Mouse (Mus musculus) forebrain, embryonic 15.5 days (tissue): ENCODE results near the gene Clec16a. TPM values are rescaled to one million over a fixed set of nuclear protein-coding genes. Genes with fewer than 3 reads are reported as not detected.

Source experiments
- ATAC-seq: fragments of 200-750 bp; cut with Nextera tagmentation; replicated peaks from 2 replicates; pipeline ENCODE4 v1.8.0; 2017; ENCODE audit warnings: mild to moderate bottlenecking, moderate TSS enrichment, moderate library complexity
- H3K27ac ChIP-seq: fragments of 300-500 bp; sonication (generic); replicated peaks from 2 replicates; pipeline ENCODE4 v1.5.1; 2015; ENCODE audit warnings: mild to moderate bottlenecking, inconsistent platforms
- H3K27me3 ChIP-seq: fragments of 300-500 bp; sonication (generic); 2 replicates; pipeline ENCODE4 v1.6.1; 2015; ENCODE audit warnings: inconsistent platforms
- H3K36me3 ChIP-seq: fragments of 300-500 bp; sonication (generic); 2 replicates; pipeline ENCODE4 v1.6.1; 2015; ENCODE audit warnings: mild to moderate bottlenecking, inconsistent platforms
- H3K4me1 ChIP-seq: fragments of 300-500 bp; sonication (generic); 2 replicates; pipeline ENCODE4 v1.6.1; 2015; ENCODE audit warnings: inconsistent platforms
- H3K4me2 ChIP-seq: fragments of 300-500 bp; sonication (generic); replicated peaks from 2 replicates; pipeline ENCODE4 v1.6.1; 2015; ENCODE audit warnings: mild to moderate bottlenecking, inconsistent platforms
- H3K4me3 ChIP-seq: fragments of 300-500 bp; sonication (generic); 2 replicates; pipeline ENCODE4 v1.5.1; 2015; ENCODE audit warnings: mild to moderate bottlenecking, inconsistent platforms
- H3K9ac ChIP-seq: fragments of 300-500 bp; sonication (generic); replicated peaks from 2 replicates; pipeline ENCODE4 v1.6.1; 2015; ENCODE audit warnings: mild to moderate bottlenecking, inconsistent platforms
- H3K9me3 ChIP-seq: fragments of 300-500 bp; sonication (generic); 2 replicates; pipeline ENCODE4 v1.6.1; 2016; ENCODE audit warnings: inconsistent platforms
- WGBS: fragments of 180-500 bp; shearing (Covaris S2); methylation state at CpG from one replicate; pipeline ENCODE4 v1.1.7; 2015; ENCODE audit warnings: mixed read lengths; 5-methylcytosine and 5-hydroxymethylcytosine counted together
- polyA plus RNA-seq: library from polyadenylated mRNA; unstranded; fragments of >200 nt; fragmentation: Nextera tagmentation; extraction: Ambion mirVana; gene quantifications from 2 replicates; pipeline ENCODE4 v1.2.1, GENCODE M21; 2015

The Clec16a gene
- polyA plus RNA-seq, 1 experiment from 2014 or later: 77.1 TPM

DNA sequence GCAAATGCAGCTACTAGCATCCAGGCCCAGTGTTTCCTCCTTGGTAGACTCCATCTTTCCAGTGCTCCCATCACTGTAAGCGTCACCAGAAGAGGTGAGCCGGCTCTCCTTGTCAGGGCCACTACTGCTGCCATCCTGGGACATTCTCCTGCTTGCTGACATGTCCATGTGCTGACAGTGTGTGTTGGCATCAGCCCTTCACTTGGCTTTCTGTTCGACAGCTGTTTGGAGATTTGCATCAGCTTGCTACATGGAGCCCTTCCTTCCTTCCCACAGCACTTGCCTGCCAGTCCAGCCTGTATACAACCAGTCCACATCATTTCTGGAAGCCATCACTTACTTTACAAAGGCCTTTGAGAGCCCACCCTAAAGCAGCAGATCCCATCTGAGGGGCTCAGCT is 193.7 kb downstream of the Clec16a start:
- H3K27ac ChIP-seq: no peak overlapping the region
- H3K9ac ChIP-seq: no peak overlapping the region
- no peaks in the 10 kb centered on the region for H3K36me3 ChIP-seq
- no peak overlapping the region for H3K4me2 ChIP-seq
- H3K4me1 ChIP-seq: no peaks in the 10 kb centered on the region
- no peak overlapping the region for H3K4me3 ChIP-seq
- no peak for ATAC-seq
- H3K9me3 ChIP-seq: no peaks in the 10 kb centered on the region
- no peaks in the 10 kb centered on the region for H3K27me3 ChIP-seq
- 88% methylated on average over 3 of the region's 3 CpGs for WGBS

DNA sequence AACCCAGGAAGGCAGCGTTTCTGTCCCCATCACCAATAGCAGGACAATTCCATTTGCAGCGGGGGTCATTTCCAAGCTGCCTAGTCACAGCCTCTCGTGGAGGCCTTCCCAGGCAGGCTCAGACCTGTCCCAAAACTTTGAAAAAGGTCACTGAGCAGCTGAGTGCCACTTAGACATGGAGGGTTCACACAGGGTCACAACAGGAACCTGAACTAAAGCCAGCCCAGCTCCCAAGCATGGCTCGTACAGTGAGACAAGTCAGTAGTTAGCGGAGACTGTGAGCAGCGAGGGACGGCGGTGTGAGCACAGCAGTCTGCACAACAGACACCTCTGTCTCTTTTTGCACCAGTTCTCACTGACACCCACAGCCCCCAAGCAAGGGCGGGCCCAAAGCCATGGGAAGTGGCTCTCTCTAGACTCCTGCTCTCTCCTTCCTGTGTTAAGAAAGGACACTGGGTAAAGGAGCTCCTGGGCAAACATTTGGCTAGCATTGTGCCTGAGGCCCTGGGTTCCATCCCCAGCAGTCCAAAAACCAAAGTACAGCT is 194.8 kb downstream of the Clec16a start:
- Histone ChIP-seq H3K27me3 (no peaks in the 10 kb centered on the region), H3K4me3 (no peak overlapping the region), H3K4me1 (no peaks in the 10 kb centered on the region), H3K36me3 (no peaks in the 10 kb centered on the region), H3K9ac (no peak overlapping the region), H3K4me2 (no peak overlapping the region), H3K27ac (no peak overlapping the region), H3K9me3 (no peaks in the 10 kb centered on the region)
- ATAC-seq: no peak
- 69% methylated on average over 9 of the region's 9 CpGs for WGBS

- no peak overlapping the region for H3K4me2 ChIP-seq
- H3K9me3 ChIP-seq: no peaks in the 10 kb centered on the region
- no peaks in the 10 kb centered on the region for H3K27me3 ChIP-seq
- 91% methylated on average over 2 of the region's 2 CpGs for WGBS
- H3K27ac ChIP-seq: no peak overlapping the region
- no peak overlapping the region for H3K4me3 ChIP-seq
- no peak for ATAC-seq
- H3K4me1 ChIP-seq: no peaks in the 10 kb centered on the region
- no peak overlapping the region for H3K9ac ChIP-seq
- no peaks in the 10 kb centered on the region for H3K36me3 ChIP-seq
These were observed 195.9 kb downstream of the Clec16a start for GRCm38 (mm10) chr16:10741082-10741481.

GRCm38 (mm10) chr16:10749226-10749625 is 204.1 kb downstream of the Clec16a start:
- H3K4me3 ChIP-seq: no peak overlapping the region
- H3K9me3 ChIP-seq: no peaks in the 10 kb centered on the region
- H3K36me3 ChIP-seq: no peaks in the 10 kb centered on the region
- H3K27me3 ChIP-seq: no peaks in the 10 kb centered on the region
- peak; percentile 23; the same call in 1 of the 2 replicates for ATAC-seq
- 72% methylated on average over 7 of the region's 7 CpGs for WGBS
- no peak overlapping the region for H3K9ac ChIP-seq
- H3K4me2 ChIP-seq: no peak overlapping the region
- H3K27ac ChIP-seq: no peak overlapping the region
- H3K4me1 ChIP-seq: peaks cover 9% of the 10 kb centered on the region; the same call in 1 of the 2 replicates

DNA sequence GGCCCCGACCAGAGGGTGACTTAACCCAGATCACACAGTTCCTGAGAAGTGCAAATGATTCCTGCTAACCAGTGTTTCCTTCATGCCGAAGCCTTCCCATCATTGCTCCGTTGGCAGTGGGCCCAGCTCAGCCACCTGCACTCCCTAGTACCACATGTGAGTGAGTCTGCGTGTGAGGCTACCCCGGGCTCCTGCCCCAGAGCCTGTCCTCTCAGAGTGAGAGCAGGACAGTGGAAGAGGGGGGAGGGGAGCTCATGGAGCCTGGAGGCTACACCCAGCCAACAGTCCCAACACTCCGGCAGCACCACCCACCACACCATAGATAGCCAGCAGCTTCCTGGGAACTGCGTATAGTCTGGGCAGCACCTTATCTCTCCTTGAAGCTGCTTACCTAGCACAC is 204.7 kb downstream of the Clec16a start:
- no peaks in the 10 kb centered on the region for H3K27me3 ChIP-seq
- H3K27ac ChIP-seq: no peak overlapping the region
- ATAC-seq: peak; percentile 76
- no peak overlapping the region for H3K4me2 ChIP-seq
- peaks cover 9% of the 10 kb centered on the region; the same call in 1 of the 2 replicates for H3K4me1 ChIP-seq
- WGBS: 51% methylated on average over 7 of the region's 7 CpGs
- H3K36me3 ChIP-seq: no peaks in the 10 kb centered on the region
- H3K4me3 ChIP-seq: no peak overlapping the region
- no peaks in the 10 kb centered on the region for H3K9me3 ChIP-seq
- no peak overlapping the region for H3K9ac ChIP-seq

DNA sequence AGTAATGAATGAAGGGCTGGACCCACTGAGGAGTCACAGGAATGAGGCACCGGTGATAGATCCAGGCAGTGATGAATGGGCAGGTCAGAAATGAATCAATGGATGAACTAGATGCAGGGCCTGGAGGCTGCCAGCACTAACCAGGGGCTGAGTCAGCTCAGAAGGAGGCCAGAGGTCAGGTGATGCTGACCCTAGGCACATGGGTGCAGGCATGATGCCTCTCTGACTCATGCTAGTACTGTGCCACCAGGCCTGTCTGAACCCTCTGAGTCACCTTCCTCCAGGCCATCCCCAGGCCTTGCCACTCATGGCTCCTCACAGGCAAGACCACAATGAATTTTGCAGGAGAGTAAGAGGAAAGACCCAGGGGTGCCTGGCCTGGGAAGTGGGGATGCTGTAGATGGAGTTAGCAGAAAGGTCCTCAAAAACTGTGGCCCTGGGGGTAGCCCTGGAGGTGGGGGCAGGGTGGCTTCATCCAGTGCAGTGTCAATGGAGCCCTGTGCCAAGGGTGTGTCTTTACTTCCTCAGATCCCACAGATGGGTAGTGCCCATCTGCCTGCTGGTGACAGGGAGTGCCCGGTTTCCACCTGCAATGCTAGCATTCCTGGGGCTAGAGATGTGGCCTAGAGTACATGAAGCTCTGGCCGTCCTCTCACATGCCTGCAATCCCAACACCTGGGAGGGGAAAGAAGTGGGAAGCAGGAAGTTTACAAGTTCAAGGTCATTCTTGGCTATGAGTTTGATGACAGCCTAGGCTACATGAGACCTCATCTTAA is 209.6 kb downstream of the Clec16a start:
- Histone ChIP-seq H3K27ac (no peak overlapping the region), H3K9ac (no peak overlapping the region), H3K4me2 (no peak overlapping the region), H3K4me3 (no peak overlapping the region), H3K4me1 (peaks cover 4% of the 10 kb centered on the region; the same call in 1 of the 2 replicates), H3K9me3 (no peaks in the 10 kb centered on the region), H3K36me3 (no peaks in the 10 kb centered on the region), H3K27me3 (no peaks in the 10 kb centered on the region)
- ATAC-seq: no peak
- WGBS: 83% methylated on average over 3 of the region's 3 CpGs

DNA sequence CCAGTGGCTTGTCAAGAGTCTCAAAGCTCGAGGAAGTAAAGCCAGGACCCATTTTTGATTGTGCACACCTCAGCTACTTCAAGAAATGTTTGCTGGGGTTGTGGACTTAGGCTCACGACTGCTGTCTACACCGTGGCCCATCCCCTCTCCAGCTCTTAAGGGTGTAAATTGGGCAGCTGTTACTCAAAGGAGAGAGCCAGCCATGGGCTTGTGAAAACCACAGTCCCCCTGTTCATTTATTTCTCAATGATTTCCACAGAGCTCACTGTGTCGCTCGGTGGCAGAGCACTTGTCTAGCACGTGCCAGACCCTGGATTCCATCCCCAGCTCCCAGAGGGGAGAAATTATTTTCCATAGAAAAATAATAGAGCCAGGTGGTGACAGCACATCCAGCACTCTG is 211.0 kb downstream of the Clec16a start:
- Histone ChIP-seq H3K9me3 (no peaks in the 10 kb centered on the region), H3K9ac (no peak overlapping the region), H3K36me3 (no peaks in the 10 kb centered on the region), H3K4me3 (no peak overlapping the region), H3K4me2 (no peak overlapping the region), H3K4me1 (no peaks in the 10 kb centered on the region), H3K27me3 (no peaks in the 10 kb centered on the region), H3K27ac (no peak overlapping the region)
- 66% methylated on average over 6 of the region's 6 CpGs for WGBS
- no peak for ATAC-seq

DNA sequence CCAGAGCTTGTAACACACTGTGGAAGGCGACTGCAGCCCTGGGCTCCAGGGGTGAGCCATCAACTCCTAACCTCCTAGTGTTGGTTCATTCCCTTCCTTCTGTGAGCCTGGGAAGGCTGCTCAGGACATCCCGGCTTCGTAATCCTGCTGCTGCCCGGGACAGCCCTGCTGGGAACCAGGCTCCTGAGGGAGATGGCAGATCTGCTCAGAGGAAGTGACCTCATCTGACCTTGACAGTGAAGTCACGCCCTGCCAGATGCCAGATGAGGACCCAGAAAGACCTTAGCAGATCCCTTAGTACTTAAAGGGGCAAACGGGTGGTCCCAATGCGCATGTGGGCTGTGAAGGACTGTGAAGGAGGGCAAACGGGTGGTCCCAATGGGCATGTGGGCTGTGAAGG is 216.0 kb downstream of the Clec16a start:
- Histone ChIP-seq H3K27ac (no peak overlapping the region), H3K4me2 (no peak overlapping the region), H3K9ac (no peak overlapping the region), H3K4me3 (no peak overlapping the region), H3K27me3 (no peaks in the 10 kb centered on the region), H3K4me1 (no peaks in the 10 kb centered on the region), H3K36me3 (no peaks in the 10 kb centered on the region), H3K9me3 (no peaks in the 10 kb centered on the region)
- ATAC-seq: no peak
- WGBS: 85% methylated on average over 8 of the region's 8 CpGs

DNA sequence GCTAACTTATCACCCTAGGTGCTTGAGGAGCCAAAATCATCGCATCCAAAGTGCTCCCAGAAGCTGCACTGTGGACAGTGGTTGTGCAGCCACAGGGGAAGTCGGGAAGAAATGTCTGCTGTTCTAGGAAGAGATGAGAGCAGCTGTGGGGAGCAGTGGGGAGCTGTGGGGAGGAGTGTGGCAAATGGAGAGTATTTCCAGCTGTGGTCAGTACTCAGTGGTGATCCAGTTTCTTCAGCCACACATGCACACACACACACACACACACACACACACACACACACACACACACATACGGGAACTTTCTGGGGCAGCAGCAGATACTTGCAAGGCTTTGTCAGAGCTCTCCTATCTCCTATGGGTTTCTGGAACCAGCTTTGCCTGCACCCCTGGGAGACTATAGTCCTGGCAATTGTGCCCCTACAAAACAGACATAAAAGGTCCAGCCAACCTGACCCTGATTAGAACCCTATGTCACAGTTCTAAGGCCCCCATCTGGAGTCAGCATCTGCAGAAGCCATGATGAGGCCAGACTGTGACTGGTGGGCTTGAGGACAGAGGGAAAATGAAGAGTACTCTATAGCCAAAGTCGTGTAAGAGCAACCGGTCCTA is 217.5 kb downstream of the Clec16a start:
- no peaks in the 10 kb centered on the region for H3K27me3 ChIP-seq

DNA sequence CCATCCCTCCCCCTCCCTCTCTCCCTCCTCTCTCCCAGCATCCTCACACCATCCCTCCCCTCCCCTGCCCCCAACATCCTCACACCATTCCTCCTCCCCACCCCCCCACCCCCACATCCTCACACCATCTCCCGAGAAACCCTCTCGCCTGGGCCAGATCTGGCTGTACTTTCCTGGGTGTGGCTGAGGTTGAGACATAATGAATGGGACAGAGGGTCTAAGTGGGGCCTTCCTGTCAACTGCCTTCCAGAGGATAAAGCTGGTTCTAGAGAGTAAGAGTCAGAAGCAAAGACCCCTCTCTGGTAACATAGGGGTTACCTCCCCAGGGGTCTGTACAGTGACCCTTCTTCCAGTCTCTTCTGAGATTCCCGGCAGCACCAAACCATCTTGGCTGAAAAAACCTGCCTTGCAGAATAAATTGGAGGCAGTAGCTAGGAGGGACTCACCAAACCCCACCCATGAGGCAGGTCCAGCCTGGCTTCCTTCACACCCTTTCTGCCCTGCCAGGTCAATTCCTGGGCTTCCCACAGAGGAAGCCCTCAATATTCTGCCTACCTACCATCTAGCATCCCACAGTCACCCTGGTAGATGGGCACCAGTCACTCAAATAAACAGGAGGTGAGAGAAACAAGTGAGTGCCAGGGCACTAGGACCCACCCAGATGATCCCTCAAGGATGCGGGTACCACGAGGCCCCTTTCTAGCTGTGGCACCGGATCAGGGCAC is 218.6 kb downstream of the Clec16a start:
- Histone ChIP-seq H3K4me1 (no peaks in the 10 kb centered on the region), H3K36me3 (no peaks in the 10 kb centered on the region), H3K4me2 (no peak overlapping the region), H3K4me3 (no peak overlapping the region), H3K9ac (no peak overlapping the region), H3K9me3 (no peaks in the 10 kb centered on the region), H3K27me3 (no peaks in the 10 kb centered on the region), H3K27ac (no peak overlapping the region)
- ATAC-seq: no peak
- 64% methylated on average over 6 of the region's 6 CpGs for WGBS

More for the DNA sequence above, 217.5 kb downstream of the Clec16a start:
- Histone ChIP-seq H3K27ac (no peak overlapping the region), H3K9me3 (no peaks in the 10 kb centered on the region), H3K4me2 (no peak overlapping the region), H3K4me3 (no peak overlapping the region), H3K9ac (no peak overlapping the region), H3K4me1 (no peaks in the 10 kb centered on the region), H3K36me3 (no peaks in the 10 kb centered on the region)
- ATAC-seq: no peak
- 70% methylated on average over 5 of the region's 5 CpGs for WGBS

DNA sequence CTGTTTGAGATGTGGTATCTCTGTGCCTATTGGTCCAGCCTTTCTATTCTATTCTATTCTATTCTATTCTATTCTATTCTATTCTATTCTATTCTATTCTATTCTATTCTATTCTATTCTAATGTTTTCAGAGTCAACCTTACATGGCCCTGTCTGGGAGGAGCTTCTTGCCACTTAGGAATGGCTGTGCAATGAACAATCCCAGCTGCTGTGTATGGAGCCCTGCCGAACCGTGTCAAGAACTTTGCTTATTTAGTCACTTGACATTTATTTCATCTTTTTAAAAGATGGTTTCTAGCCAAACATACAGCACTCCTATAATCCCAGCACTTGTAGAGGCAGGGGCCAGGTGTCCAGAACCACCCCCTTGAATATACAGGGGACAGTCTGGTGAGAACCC is 219.2 kb downstream of the Clec16a start:
- H3K27me3 ChIP-seq: no peaks in the 10 kb centered on the region
- H3K9ac ChIP-seq: no peak overlapping the region
- no peak overlapping the region for H3K4me3 ChIP-seq
- H3K27ac ChIP-seq: no peak overlapping the region
- 77% methylated on average over 2 of the region's 2 CpGs for WGBS
- no peaks in the 10 kb centered on the region for H3K4me1 ChIP-seq
- no peaks in the 10 kb centered on the region for H3K36me3 ChIP-seq
- no peaks in the 10 kb centered on the region for H3K9me3 ChIP-seq
- H3K4me2 ChIP-seq: no peak overlapping the region
- no peak for ATAC-seq

DNA sequence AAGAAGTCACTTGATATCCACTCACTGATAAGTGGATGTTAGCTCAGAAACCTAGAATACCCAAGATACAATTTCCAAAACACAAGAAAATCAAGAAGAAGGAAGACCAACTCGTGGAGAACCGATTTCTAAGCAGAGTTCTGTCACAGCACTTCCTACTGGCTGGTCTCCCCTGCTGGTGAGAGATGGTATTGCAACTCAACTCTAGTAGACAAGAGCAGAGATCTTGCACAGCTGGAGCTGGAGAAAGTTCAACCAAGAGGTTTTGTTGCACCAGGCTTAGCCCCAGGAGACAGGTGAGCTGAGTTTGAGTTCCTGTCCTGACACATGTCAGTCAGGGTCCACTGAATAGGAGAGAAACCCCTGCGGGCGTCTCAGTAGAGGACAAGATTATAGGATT is 222.0 kb downstream of the Clec16a start:
- H3K4me2 ChIP-seq: no peak overlapping the region
- no peak overlapping the region for H3K4me3 ChIP-seq
- no peaks in the 10 kb centered on the region for H3K4me1 ChIP-seq
- H3K27ac ChIP-seq: no peak overlapping the region
- 42% methylated on average over 4 of the region's 4 CpGs for WGBS
- no peaks in the 10 kb centered on the region for H3K36me3 ChIP-seq
- ATAC-seq: no peak
- H3K9ac ChIP-seq: no peak overlapping the region
- H3K9me3 ChIP-seq: no peaks in the 10 kb centered on the region
- no peaks in the 10 kb centered on the region for H3K27me3 ChIP-seq
